Mouse (Mus musculus) intestine, postnatal 0 days (tissue): ENCODE measurements around the gene Podxl. TPM values are rescaled to one million over a fixed set of nuclear protein-coding genes. Genes with fewer than 3 reads are reported as not detected.

Experiments used
- ATAC-seq: fragments of 200-750 bp; cut with Nextera tagmentation; 2 replicates; pipeline ENCODE4 v1.8.0; 2017; ENCODE audit warnings: mild to moderate bottlenecking, moderate TSS enrichment, moderate library complexity
- H3K27ac ChIP-seq: fragments of 300-500 bp; sonication (generic); 2 replicates; pipeline ENCODE4 v1.5.1; 2014; ENCODE audit warnings: mild to moderate bottlenecking, low read depth, low read length, moderate library complexity
- H3K27me3 ChIP-seq: fragments of 300-500 bp; sonication (generic); replicated peaks from 2 replicates; pipeline ENCODE4 v1.6.1; 2014; ENCODE audit warnings: low read length, mixed read lengths; ENCODE audit not compliant: control insufficient read depth, insufficient read depth
- H3K36me3 ChIP-seq: fragments of 300-500 bp; sonication (generic); 2 replicates; pipeline ENCODE4 v1.6.1; 2014; ENCODE audit warnings: mild to moderate bottlenecking, moderate library complexity; ENCODE audit not compliant: control insufficient read depth, insufficient read depth
- H3K4me1 ChIP-seq: fragments of 300-500 bp; sonication (generic); replicated peaks from 2 replicates; pipeline ENCODE4 v1.6.1; 2014; ENCODE audit warnings: antibody characterized with exemption, low read length, mixed read lengths; ENCODE audit not compliant: control insufficient read depth, insufficient read depth
- H3K4me2 ChIP-seq: fragments of 300-500 bp; sonication (generic); replicated peaks from 2 replicates; pipeline ENCODE4 v1.6.1; 2014; ENCODE audit warnings: low read depth, mild to moderate bottlenecking, moderate library complexity
- H3K4me3 ChIP-seq: fragments of 300-500 bp; sonication (generic); 2 replicates; pipeline ENCODE4 v1.5.1; 2014; ENCODE audit warnings: low read depth, low read length
- H3K9ac ChIP-seq: fragments of 300-500 bp; sonication (generic); 2 replicates; pipeline ENCODE4 v1.6.1; 2014; ENCODE audit warnings: mild to moderate bottlenecking, low read depth, low read length
- H3K9me3 ChIP-seq: fragments of 300-500 bp; sonication (generic); 2 replicates; pipeline ENCODE4 v1.6.1; 2016; ENCODE audit warnings: mixed run types; ENCODE audit not compliant: control insufficient read depth
- CTCF ChIP-seq: sonication (generic); IDR thresholded peaks from 2 replicates; pipeline ENCODE4 v1.5.1; 2016; ENCODE audit warnings: low read depth, mild to moderate bottlenecking, control low read depth, antibody characterized with exemption, moderate library complexity
- WGBS: fragments of 180-500 bp; shearing (Covaris S2); extraction: QIAGEN DNeasy Blood & Tissue Kit; methylation state at CpG from one replicate; pipeline ENCODE4 v1.1.7; 2014; 5-methylcytosine and 5-hydroxymethylcytosine counted together
- polyA plus RNA-seq: library from polyadenylated mRNA; unstranded; fragments of >200 nt; fragmentation: Nextera tagmentation; extraction: Ambion mirVana; gene quantifications from 2 replicates; pipeline ENCODE4 v1.2.1, GENCODE M21; 2015

Podxl gene
- polyA plus RNA-seq, 1 experiment from 2014 or later, result 29.0 TPM

DNA sequence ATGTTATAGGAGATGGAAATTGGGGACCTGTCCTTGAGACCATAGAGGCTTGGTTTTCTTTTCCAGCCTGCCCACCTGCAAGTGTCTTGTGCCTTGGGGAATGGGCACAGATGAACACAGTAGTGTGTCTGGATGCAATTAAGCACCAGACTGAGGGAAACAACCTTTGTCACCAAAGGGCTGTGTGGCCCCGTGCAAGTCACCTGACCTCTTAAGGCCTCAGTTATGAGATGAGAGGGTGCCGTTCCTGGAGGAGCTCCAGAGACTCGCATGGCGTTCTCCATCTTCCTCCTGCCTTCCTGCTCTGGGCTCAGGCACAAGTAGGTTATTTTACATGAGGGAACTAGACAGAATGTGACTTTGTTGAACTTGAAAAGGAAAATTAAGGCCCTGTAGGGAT lies 41.3 kb downstream of the Podxl start:
- Histone ChIP-seq H3K36me3 (peaks cover 18% of the 10 kb centered on the region; the same call in 1 of the 2 replicates), H3K9me3 (no peaks in the 10 kb centered on the region), H3K4me3 (no peak overlapping the region), H3K27ac (no peak overlapping the region), H3K4me1 (peaks cover 4% of the 10 kb centered on the region; the same call in 1 of the 2 replicates), H3K4me2 (no peak overlapping the region; the same call in 1 of the 2 replicates), H3K9ac (no peak overlapping the region), H3K27me3 (no peaks in the 10 kb centered on the region)
- 0 out of 2 replicates have a peak, but pooled peaks have one; percentile 26 for ATAC-seq
- TF ChIP-seq CTCF, result no peak
- 41% methylated on average over 4 of the region's 4 CpGs for WGBS

DNA sequence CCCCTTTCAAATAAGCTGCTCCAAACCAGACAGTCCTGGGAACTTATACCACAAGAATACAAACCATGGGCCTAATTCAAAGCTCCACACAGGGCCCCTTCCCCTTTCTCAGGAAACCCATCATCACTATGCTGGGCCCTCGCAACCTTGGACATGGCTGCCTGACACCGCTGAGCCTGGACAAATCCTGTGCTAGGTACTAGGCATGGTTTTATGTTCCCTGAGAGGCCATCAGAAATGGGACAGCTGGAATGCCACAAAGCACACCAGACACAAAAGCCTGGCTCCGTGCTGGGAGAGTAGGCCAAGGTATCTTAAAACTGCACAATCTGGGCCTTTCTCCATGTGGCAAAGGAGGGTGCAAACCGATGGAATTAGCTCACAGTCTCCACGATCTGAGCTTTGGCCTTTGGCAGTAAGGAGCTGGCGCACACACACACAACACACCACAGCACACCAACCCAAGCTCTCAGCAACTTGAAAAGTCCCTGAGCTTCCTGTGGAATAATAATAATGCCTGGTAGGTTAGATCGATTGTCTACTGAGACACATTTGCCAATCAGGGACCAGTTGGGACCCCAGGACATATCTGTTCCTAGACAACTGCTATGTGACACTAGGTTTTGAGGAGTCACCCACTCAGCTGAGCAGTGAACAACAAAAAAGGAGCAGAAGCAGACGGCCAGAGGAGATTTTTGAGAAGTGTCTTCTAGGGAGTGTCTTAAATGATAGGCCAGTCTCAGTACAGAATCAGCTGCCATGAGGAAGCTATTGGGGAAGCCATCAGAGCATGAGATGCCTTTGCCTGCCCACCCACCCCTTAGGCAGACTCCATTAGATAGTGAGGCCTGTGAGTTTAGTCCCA lies 42.1 kb downstream of the Podxl start:
- WGBS, result 81% methylated on average over 8 of the region's 8 CpGs
- H3K36me3 ChIP-seq, result peaks cover 18% of the 10 kb centered on the region; the same call in 1 of the 2 replicates
- H3K27ac ChIP-seq, result 0 out of 2 replicates have a peak overlapping the region, but pooled peaks have one; percentile 5
- no peak overlapping the region for H3K9ac ChIP-seq
- TF ChIP-seq CTCF, result no peak
- no peaks in the 10 kb centered on the region for H3K9me3 ChIP-seq
- peaks cover 4% of the 10 kb centered on the region; the same call in 1 of the 2 replicates for H3K4me1 ChIP-seq
- no peaks in the 10 kb centered on the region for H3K27me3 ChIP-seq
- no peak overlapping the region for H3K4me2 ChIP-seq
- no peak overlapping the region for H3K4me3 ChIP-seq
- ATAC-seq, result no peak

DNA sequence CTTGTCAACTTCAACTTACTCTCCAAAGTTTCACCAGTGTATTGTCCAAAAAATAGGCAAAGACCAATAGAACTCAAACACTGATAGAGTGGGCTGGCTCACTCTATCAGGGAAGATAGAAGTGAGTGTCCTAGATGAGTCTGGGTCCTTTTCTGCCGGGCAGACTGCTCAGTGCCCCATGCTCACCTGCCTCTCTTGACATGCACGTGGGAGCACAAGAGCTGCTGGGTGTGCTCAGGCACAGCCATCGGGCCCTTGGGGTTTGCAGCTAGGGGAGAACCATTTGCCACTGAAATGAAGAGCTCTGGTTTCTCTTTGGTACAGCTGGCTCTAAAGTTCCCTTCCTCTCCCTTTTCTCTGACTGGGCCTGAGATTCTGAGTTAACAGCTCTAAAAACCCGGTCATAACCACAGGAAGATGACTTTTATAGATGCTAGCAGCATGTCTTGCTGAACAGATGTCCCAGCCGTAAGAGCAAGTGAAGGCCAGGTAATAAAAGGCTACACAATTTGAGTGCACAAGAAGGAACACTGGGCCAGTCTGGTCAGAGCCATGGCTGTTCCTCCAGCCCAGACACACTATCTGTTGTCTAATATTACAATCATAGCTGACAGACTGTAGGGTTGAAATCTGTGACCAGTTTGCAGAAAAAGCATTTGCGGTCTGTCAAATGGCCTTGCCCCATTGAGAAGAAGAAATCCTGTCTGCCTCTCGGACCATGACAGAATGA lies 43.1 kb downstream of the Podxl start:
- Histone ChIP-seq H3K4me3 (no peak overlapping the region), H3K4me2 (no peak overlapping the region), H3K9ac (no peak overlapping the region), H3K27ac (no peak overlapping the region), H3K4me1 (peaks cover 4% of the 10 kb centered on the region; the same call in 1 of the 2 replicates), H3K27me3 (no peaks in the 10 kb centered on the region), H3K36me3 (peaks cover 14% of the 10 kb centered on the region; the same call in 1 of the 2 replicates), H3K9me3 (no peaks in the 10 kb centered on the region)
- 67% methylated on average over 7 of the region's 7 CpGs for WGBS
- no peak for ATAC-seq
- no peak for TF ChIP-seq CTCF

DNA sequence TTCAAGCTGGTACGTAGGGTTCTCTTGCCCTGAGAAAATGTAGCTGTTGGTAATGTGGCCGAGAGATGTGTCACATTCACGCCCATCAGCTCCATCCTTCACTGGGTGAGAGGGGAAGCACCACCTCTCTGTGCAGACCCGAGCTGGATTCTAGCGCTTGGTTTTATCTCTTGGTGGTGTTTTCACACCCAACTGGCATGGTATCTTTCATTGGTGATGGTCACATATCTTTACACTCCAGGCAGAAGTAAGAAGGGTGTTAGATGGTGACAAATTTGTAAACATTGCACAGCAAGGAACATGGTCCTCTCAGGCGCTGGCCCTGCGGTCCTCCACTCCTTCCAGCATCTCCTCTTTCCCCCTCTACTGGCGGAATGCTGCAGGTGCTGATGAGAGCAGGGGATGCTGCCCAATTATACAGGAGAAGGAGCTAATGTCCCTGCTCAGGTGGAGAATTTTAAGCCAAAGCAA lies 44.7 kb downstream of the Podxl start:
- Histone ChIP-seq H3K9me3 (no peaks in the 10 kb centered on the region), H3K4me3 (no peak overlapping the region), H3K27me3 (no peaks in the 10 kb centered on the region), H3K9ac (no peak overlapping the region), H3K36me3 (peaks cover under 1% of the 10 kb centered on the region; the same call in 1 of the 2 replicates), H3K27ac (0 out of 2 replicates have a peak overlapping the region, but pooled peaks have one; percentile 17), H3K4me2 (no peak overlapping the region), H3K4me1 (peaks cover 4% of the 10 kb centered on the region; the same call in 1 of the 2 replicates)
- no peak for ATAC-seq
- WGBS, result 69% methylated on average over 8 of the region's 8 CpGs
- TF ChIP-seq CTCF, result peak; percentile 69

DNA sequence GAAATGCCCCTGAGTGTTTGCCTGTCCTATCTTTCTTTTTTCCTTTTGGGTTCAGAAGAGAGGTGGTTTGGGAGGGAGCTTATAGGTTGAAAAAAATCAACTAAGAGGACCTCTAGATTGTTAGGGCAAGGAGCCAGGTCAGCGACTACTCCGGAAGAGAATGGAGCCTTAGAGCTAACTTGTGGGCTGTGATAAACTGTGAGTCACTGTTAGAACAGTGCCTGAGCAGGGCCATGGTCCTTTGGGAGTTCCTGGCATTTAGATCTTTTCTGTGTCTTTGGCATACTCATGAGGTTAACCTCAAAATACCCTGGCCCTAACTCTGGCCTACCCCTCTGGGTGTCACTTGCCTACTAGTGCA lies 45.5 kb downstream of the Podxl start:
- Histone ChIP-seq H3K27me3 (no peaks in the 10 kb centered on the region), H3K9ac (no peak overlapping the region), H3K4me1 (peaks cover 4% of the 10 kb centered on the region; the same call in 1 of the 2 replicates), H3K27ac (peak overlapping the region; percentile 17; the same call in 1 of the 2 replicates), H3K9me3 (no peaks in the 10 kb centered on the region), H3K36me3 (no peaks in the 10 kb centered on the region; the same call in 1 of the 2 replicates), H3K4me2 (no peak overlapping the region), H3K4me3 (no peak overlapping the region)
- WGBS, result 56% methylated on average over 2 of the region's 2 CpGs
- ATAC-seq, result no peak
- no peak for TF ChIP-seq CTCF
